Mouse (Mus musculus): Measurements from ENCODE around the gene Chic2. TPM values are rescaled to one million over a fixed set of nuclear protein-coding genes. Genes with fewer than 3 reads are reported as not detected.

The Chic2 gene
- total and polyA plus RNA-seq, 3 experiments: 33.4 to 100 (median 41.1) TPM

- no peaks in the 10 kb centered on the region for H3K36me3 ChIP-seq (ENCODE audit: control insufficient read depth in 1 of 2, insufficient read depth in 2 of 2, low read length in 2 of 2)
- no peaks in the 10 kb centered on the region for H3K9me3 ChIP-seq (replicated peaks; ENCODE audit: insufficient read depth, low read length)
- no peak overlapping the region for H3K27ac ChIP-seq (ENCODE audit: control insufficient read depth, low read depth, low read length)
- H3K27me3 ChIP-seq (ENCODE audit: control insufficient read depth in 1 of 2, insufficient read depth in 2 of 2, low read length in 2 of 2): peaks cover 5 to 15% of the 10 kb centered on the region in 2 experiments; a peak in 3 of 4 replicates
- DNase-seq (ENCODE audit: low read depth, low spot score): no peak
- TF ChIP-seq EP300 (IDR thresholded peaks at IDR 0.05; ENCODE audit: low read depth in 1 of 2, low read length in 2 of 2) (no peak), RCOR1 (IDR thresholded peaks at IDR 0.05; ENCODE audit: low read depth, low read length) (no peak), ELF1 (IDR thresholded peaks at IDR 0.05; ENCODE audit: low read depth, low read length) (no peak), RAD21 (IDR thresholded peaks at IDR 0.05; ENCODE audit: low read depth, low read length) (no peak), MAFK (IDR thresholded peaks at IDR 0.05; ENCODE audit: borderline replicate concordance, low read depth, low read length) (no peak)
- H3K4me1 ChIP-seq (ENCODE audit: control insufficient read depth in 1 of 2, insufficient read depth in 2 of 2, low read length in 2 of 2): no peaks in the 10 kb centered on the region
- H3K9ac ChIP-seq (ENCODE audit: control insufficient read depth, low read depth, low read length, poor library complexity, severe bottlenecking): no peak overlapping the region
- H3K79me2 ChIP-seq (ENCODE audit: control insufficient read depth, insufficient read depth, low read length, poor library complexity): no peaks in the 10 kb centered on the region
- H3K4me3 ChIP-seq (ENCODE audit: control insufficient read depth in 1 of 2, insufficient read depth in 1 of 2, low read depth in 2 of 2, low read length in 2 of 2): no peak overlapping the region
Measured at GRCm38 (mm10) chr5:74980574-74980973, 64.0 kb downstream of the Chic2 start.

- Histone ChIP-seq H3K36me3 (ENCODE audit: control insufficient read depth in 1 of 2, insufficient read depth in 2 of 2, low read length in 2 of 2) (no peaks in the 10 kb centered on the region), H3K79me2 (ENCODE audit: control insufficient read depth, insufficient read depth, low read length, poor library complexity) (no peaks in the 10 kb centered on the region), H3K27ac (ENCODE audit: control insufficient read depth, low read depth, low read length) (no peak overlapping the region), H3K4me1 (ENCODE audit: control insufficient read depth in 1 of 2, insufficient read depth in 2 of 2, low read length in 2 of 2) (no peaks in the 10 kb centered on the region), H3K9me3 (replicated peaks; ENCODE audit: insufficient read depth, low read length) (no peaks in the 10 kb centered on the region), H3K27me3 (ENCODE audit: control insufficient read depth in 1 of 2, insufficient read depth in 2 of 2, low read length in 2 of 2) (peaks cover 5 to 15% of the 10 kb centered on the region in 2 experiments; a peak in 3 of 4 replicates), H3K9ac (ENCODE audit: control insufficient read depth, low read depth, low read length, poor library complexity, severe bottlenecking) (no peak overlapping the region), H3K4me3 (ENCODE audit: control insufficient read depth in 1 of 2, insufficient read depth in 1 of 2, low read depth in 2 of 2, low read length in 2 of 2) (no peak overlapping the region)
- peak; percentile 49; the same call in 1 of the 2 replicates for TF ChIP-seq ZNF384 (IDR thresholded peaks at IDR 0.05; ENCODE audit: low read depth, low read length)
- TF ChIP-seq KAT2A (conservative IDR thresholded peaks at IDR 0.05; ENCODE audit: low read depth, low read length): no peak
- no peak for DNase-seq (ENCODE audit: low read depth, low spot score)
Measured at GRCm38 (mm10) chr5:74980154-74980553, 64.4 kb downstream of the Chic2 start.

DNA sequence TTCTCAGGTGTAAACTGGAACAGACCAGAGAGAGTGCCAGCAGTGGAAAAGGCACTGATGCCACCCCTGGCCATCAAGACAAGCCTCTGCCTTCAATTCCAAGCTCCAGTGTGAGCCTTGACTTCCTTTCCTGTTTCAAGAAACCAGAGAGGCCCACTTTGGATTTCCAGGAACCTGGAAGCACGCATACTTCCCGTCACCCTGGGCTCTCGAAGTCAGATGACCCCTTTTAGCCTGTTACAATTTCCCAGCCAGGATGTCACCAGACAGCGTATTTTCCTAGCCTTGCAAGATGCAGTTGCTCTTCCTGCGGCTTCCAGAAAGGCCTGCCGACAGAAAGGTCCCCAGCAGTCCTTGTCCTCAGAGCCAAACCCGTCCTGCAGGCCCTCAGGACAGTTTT is 65.0 kb downstream of the Chic2 start:
- TF ChIP-seq NELFE (IDR thresholded peaks at IDR 0.05; ENCODE audit: low read depth, low read length): no peak
- TF ChIP-seq POLR2A (IDR thresholded peaks at IDR 0.05; ENCODE audit: control insufficient read depth in 1 of 2, insufficient read depth in 1 of 2, low read depth in 1 of 2, low read length in 2 of 2, poor library complexity in 1 of 2): no peak
- TF ChIP-seq POLR2AphosphoS2 (IDR thresholded peaks at IDR 0.05; ENCODE audit: low read length): no peak
- no peak for TF ChIP-seq EP300 (IDR thresholded peaks at IDR 0.05; ENCODE audit: low read depth in 1 of 2, low read length in 2 of 2)
- H3K27ac ChIP-seq (ENCODE audit: control insufficient read depth, low read depth, low read length): no peak overlapping the region
- peaks cover 5 to 14% of the 10 kb centered on the region in 2 experiments; a peak in 2 of 4 replicates for H3K27me3 ChIP-seq (ENCODE audit: control insufficient read depth in 1 of 2, insufficient read depth in 2 of 2, low read length in 2 of 2)
- H3K4me3 ChIP-seq (ENCODE audit: control insufficient read depth in 1 of 2, insufficient read depth in 1 of 2, low read depth in 2 of 2, low read length in 2 of 2): no peak overlapping the region
- no peak for DNase-seq (ENCODE audit: low read depth, low spot score)
- H3K79me2 ChIP-seq (ENCODE audit: control insufficient read depth, insufficient read depth, low read length, poor library complexity): no peaks in the 10 kb centered on the region
- H3K4me1 ChIP-seq (ENCODE audit: control insufficient read depth in 1 of 2, insufficient read depth in 2 of 2, low read length in 2 of 2): no peaks in the 10 kb centered on the region
- H3K36me3 ChIP-seq (ENCODE audit: control insufficient read depth in 1 of 2, insufficient read depth in 2 of 2, low read length in 2 of 2): no peaks in the 10 kb centered on the region
- no peaks in the 10 kb centered on the region for H3K9me3 ChIP-seq (replicated peaks; ENCODE audit: insufficient read depth, low read length)
- H3K9ac ChIP-seq (ENCODE audit: control insufficient read depth, low read depth, low read length, poor library complexity, severe bottlenecking): no peak overlapping the region

Measured in MEL (cell line).